Mouse (Mus musculus) liver, adult 2 months (tissue): ENCODE data around the gene Pde4d.

Source experiments
- CTCF ChIP-seq: fragments of 200-500 bp; IDR thresholded peaks from 2 replicates; pipeline ENCODE4 v1.5.1; 2011; ENCODE audit warnings: low read depth, low read length, control low read depth
- POLR2A ChIP-seq: fragments of 200-500 bp; IDR thresholded peaks from 2 replicates; pipeline ENCODE4 v1.6.1; 2011; ENCODE audit warnings: low read length, control low read depth; ENCODE audit not compliant: insufficient read depth; ENCODE audit errors: extremely low read depth

GRCm38 (mm10) chr13:109448121-109448520 lies 998.4 kb downstream of the Pde4d start:
- no peak for TF ChIP-seq CTCF
- TF ChIP-seq POLR2A, result no peak
